Mouse (Mus musculus) ES-E14 (cell line): ENCODE results near the gene Nkapl.
"Not testable (repeated sequence)": the region's sequence is repeated elsewhere in the genome, so short reads cannot be mapped to it uniquely, and the experiment has no call there.

Source experiments
- CHD2 ChIP-seq: IDR thresholded peaks from 2 replicates; pipeline ENCODE4 v1.6.1; 2014; ENCODE audit warnings: mild to moderate bottlenecking, low read depth, low read length, inconsistent platforms
- HCFC1 ChIP-seq: IDR thresholded peaks from 2 replicates; pipeline ENCODE4 v1.6.1; 2012; ENCODE audit warnings: low read length, inconsistent platforms, borderline replicate concordance; ENCODE audit not compliant: insufficient read depth
- MAFK ChIP-seq: IDR thresholded peaks from 2 replicates; pipeline ENCODE4 v1.6.1; 2014; ENCODE audit warnings: mild to moderate bottlenecking, low read depth, low read length, inconsistent platforms; ENCODE audit not compliant: insufficient read depth
- ZC3H11A ChIP-seq: IDR thresholded peaks from 2 replicates; pipeline ENCODE4 v1.6.1; 2012; ENCODE audit warnings: low read depth, mild to moderate bottlenecking, inconsistent platforms, low read length, borderline replicate concordance

GRCm38 (mm10) chr13:21501182-21501581, 32.9 kb upstream of the Nkapl start, which contains the start of gene Gm11273:
- TF ChIP-seq MAFK, CHD2, ZC3H11A, HCFC1: not testable (repeated sequence)
